Mouse (Mus musculus) forebrain, embryonic 10.5 days (tissue): ENCODE measurements around the gene Gm12185. TPM values are rescaled to one million over a fixed set of nuclear protein-coding genes. Genes with fewer than 3 reads are reported as not detected.
"Not testable (repeated sequence)": the region's sequence is repeated elsewhere in the genome, so short reads cannot be mapped to it uniquely, and the experiment has no call there.

Experiments used
- DNase-seq: peaks from one replicate; pipeline ENCODE4 v3.0.0-alpha.2; 2017; ENCODE audit warnings: low spot score; ENCODE audit errors: extremely low spot score
- H3K27ac ChIP-seq: fragments of 300-500 bp; sonication (generic); 2 replicates; pipeline ENCODE4 v1.5.1; 2016; ENCODE audit warnings: mild to moderate bottlenecking
- H3K27me3 ChIP-seq: fragments of 300-500 bp; sonication (generic); 2 replicates; pipeline ENCODE4 v1.6.1; 2016; ENCODE audit warnings: mild to moderate bottlenecking; ENCODE audit not compliant: poor library complexity, severe bottlenecking
- H3K36me3 ChIP-seq: fragments of 300-500 bp; sonication (generic); replicated peaks from 2 replicates; pipeline ENCODE4 v1.6.1; 2016; ENCODE audit warnings: mild to moderate bottlenecking, moderate library complexity
- H3K4me1 ChIP-seq: fragments of 300-500 bp; sonication (generic); 2 replicates; pipeline ENCODE4 v1.6.1; 2016
- H3K4me3 ChIP-seq: fragments of 300-500 bp; sonication (generic); 2 replicates; pipeline ENCODE4 v1.5.1; 2016; ENCODE audit warnings: mild to moderate bottlenecking, moderate library complexity
- H3K9me3 ChIP-seq: fragments of 300-500 bp; sonication (generic); 2 replicates; pipeline ENCODE4 v1.6.1; 2016; ENCODE audit warnings: mild to moderate bottlenecking, moderate library complexity
- WGBS: fragments of 180-500 bp; shearing (Covaris S2); methylation state at CpG from one replicate; pipeline ENCODE4 v1.1.7; 2016; 5-methylcytosine and 5-hydroxymethylcytosine counted together
- polyA plus RNA-seq: library from polyadenylated mRNA; unstranded; fragments of >200 nt; fragmentation: Nextera tagmentation; extraction: Ambion mirVana; gene quantifications from 2 replicates; pipeline ENCODE4 v1.2.1, GENCODE M21; 2016

Gm12185 gene
- polyA plus RNA-seq, 1 experiment from 2014 or later: not detected

DNA sequence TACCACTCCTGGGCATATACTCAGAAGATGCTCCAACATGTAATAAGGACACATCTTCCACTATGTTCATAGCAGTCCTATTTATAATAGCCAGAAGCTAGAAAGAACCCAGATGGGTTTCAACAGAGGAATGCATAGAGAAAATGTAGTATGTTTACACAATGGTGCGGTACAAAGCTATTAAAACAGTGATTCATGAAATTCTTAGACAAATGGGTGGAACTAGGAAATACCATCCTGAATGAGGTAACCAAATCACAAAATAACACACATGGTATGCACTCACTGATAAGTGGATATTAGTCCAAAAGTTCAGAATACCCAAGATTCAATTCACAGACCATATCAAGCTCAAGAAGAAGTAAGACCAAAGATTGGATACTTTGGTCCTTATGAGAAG is 17.3 kb downstream of the Gm12185 start:
- not testable (repeated sequence) for H3K27ac ChIP-seq, H3K4me1 ChIP-seq, H3K27me3 ChIP-seq, H3K36me3 ChIP-seq, DNase-seq, H3K9me3 ChIP-seq, H3K4me3 ChIP-seq
- WGBS: no CpG with 5 or more reads among the region's 1 CpGs

DNA sequence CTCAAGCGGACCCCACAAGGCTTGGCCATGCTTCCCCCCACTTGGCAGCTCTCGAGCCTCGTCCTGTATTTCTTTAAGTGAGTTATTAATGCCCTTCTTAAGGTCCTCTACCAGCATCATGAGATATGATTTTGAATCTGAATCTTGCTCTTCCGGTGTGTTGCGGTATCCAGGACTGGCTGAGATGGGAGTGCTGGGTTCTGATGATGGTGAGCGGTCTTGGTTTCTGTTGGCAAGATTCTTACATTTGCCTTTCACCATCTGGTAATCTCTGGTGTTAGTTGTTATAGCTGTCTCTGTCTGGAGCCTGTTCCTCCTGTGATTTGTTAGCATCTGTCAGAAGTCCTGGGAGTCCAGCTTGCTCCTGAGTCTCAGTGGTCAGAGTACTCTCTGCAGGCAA is 45.9 kb downstream of the Gm12185 start, which contains the start of gene Psme2b:
Psme2b (minus strand) TSS at position 101 of the 400 bp plus-strand sequence.
- H3K4me3 ChIP-seq, H3K36me3 ChIP-seq, H3K4me1 ChIP-seq, DNase-seq, H3K27me3 ChIP-seq, H3K27ac ChIP-seq, H3K9me3 ChIP-seq: not testable (repeated sequence)
- 93% methylated on average over 6 of the region's 6 CpGs for WGBS

DNA sequence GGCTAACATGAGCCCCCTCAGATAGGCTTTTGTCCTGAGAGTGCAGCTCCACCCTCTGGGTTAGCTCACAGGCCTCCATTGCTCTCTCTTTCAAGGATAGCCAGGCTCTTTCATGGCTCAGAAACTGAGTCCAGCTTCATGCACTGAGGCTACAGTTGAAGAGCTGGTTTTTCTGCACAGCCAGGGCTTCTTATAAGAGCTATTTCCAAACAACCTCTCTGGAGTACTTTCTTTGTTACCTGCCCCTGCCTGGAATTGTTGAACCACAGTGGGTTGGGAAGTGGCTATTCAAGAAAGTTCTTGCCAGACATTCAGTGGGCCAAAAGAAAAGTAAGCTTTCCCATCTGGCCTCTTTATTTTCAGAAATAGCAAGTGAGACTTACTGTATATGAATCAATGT is 52.7 kb downstream of the Gm12185 start:
- H3K4me1 ChIP-seq, H3K4me3 ChIP-seq, DNase-seq, H3K36me3 ChIP-seq, H3K9me3 ChIP-seq, H3K27me3 ChIP-seq, H3K27ac ChIP-seq: not testable (repeated sequence)

DNA sequence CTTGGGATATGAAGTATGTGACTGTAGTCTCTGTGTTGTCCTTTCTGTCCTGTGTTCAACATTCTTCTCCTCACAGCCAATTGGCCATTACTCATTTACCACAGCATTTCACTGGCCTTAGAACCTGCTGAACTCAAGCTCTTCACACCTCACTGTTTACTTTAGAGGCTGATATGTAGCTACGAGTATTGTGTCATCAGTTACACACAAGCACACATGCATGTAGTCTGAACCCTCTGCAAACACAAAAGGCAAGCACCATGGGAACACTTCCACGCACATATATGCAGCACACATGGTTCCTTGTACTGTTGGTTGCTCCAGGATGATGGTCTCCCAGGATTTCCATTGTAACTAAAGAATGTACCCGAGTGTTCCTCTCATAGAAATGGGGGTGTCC is 56.7 kb downstream of the Gm12185 start:
- H3K4me3 ChIP-seq, H3K4me1 ChIP-seq, DNase-seq, H3K27me3 ChIP-seq, H3K27ac ChIP-seq, H3K36me3 ChIP-seq, H3K9me3 ChIP-seq: not testable (repeated sequence)
- 100% methylated on average over 1 of the region's 3 CpGs for WGBS

DNA sequence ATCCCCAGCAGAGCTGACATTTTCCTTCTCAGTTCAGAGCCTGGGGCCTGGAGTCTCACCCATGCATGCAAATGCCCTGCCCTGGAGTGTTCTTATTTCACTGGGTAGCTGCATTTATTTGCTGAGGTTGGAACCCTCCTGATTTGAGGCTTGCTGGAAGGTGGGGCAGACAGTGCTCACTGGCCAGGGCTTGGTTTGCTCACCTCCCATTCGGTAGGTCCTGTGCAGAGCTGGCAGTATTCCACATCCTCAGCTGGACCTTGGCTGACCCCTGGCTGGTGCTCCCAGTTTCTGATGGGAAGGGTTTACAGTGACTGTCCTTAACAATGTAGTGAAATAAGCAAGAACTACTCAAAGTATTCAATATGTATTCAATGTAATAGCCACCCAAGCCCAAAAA is 58.1 kb downstream of the Gm12185 start:
- H3K27ac ChIP-seq, H3K36me3 ChIP-seq, H3K4me3 ChIP-seq, H3K4me1 ChIP-seq, H3K9me3 ChIP-seq, H3K27me3 ChIP-seq, DNase-seq: not testable (repeated sequence)
- 72% methylated on average over 1 of the region's 1 CpGs for WGBS

DNA sequence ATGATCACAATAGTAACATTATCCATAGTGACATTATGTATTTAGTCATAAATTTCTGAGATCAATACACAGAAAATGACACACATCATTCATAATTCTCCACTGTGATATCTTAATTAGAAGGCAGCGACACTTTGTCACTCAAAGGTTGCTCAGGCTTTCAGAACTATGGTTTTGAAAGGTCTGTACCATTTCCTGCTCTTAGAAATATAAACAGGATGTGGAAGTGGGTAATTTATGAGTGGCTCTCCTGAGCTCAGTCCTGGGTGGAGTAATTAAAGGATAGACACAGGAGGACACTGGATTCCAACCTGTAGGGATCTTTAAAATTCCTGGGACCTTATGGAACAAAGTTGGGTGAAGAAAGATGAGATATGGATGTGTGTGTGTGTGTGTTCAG is 58.6 kb downstream of the Gm12185 start:
- WGBS: 91% methylated on average over 1 of the region's 1 CpGs
- DNase-seq, H3K27me3 ChIP-seq, H3K36me3 ChIP-seq, H3K27ac ChIP-seq, H3K4me1 ChIP-seq, H3K9me3 ChIP-seq, H3K4me3 ChIP-seq: not testable (repeated sequence)

DNA sequence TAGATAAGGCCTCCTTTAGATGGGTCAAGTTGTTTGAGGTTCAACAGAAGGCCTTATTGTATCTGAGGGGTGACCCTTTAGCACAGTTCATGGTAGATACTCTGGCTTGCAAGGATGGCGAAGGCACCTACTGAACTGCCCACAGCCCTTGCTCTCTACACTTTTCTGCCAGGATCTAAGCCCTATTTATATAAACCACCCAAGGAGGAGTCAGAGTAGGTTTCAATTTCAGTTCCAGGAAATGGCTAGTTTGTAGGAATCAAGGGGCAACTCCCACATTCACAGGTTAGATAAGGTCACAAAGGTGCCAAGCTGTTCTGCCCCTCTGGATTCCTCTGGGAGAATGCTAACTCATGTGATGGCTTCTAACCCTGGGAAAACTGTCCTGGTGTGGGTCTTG is 64.0 kb downstream of the Gm12185 start:
- WGBS: 75% methylated on average over 1 of the region's 1 CpGs
- H3K27ac ChIP-seq: not testable (repeated sequence)

DNA sequence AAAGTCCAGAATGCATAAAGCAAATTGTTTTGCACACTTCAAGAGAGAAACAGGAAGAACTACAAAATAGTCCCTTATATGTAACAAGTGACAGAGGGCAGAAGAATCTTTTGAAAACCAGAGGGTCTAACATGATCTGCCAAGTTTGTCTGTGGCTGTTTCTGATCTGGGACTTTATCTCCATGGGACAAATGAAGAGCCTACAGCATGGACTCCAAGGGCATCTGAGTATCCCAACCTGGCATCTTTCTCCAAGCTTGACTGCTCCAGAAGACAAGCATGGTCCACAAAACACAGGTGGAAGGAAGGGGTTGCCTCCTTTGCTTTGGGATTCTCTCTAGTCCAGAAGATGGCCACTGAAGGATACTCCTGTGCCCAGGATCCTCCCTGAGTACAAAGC is 65.6 kb downstream of the Gm12185 start:
- not testable (repeated sequence) for H3K9me3 ChIP-seq, H3K27me3 ChIP-seq

More for the DNA sequence above, 64.0 kb downstream of the Gm12185 start:
- H3K36me3 ChIP-seq, H3K4me3 ChIP-seq, H3K9me3 ChIP-seq, H3K4me1 ChIP-seq, H3K27me3 ChIP-seq, DNase-seq: not testable (repeated sequence)

DNA sequence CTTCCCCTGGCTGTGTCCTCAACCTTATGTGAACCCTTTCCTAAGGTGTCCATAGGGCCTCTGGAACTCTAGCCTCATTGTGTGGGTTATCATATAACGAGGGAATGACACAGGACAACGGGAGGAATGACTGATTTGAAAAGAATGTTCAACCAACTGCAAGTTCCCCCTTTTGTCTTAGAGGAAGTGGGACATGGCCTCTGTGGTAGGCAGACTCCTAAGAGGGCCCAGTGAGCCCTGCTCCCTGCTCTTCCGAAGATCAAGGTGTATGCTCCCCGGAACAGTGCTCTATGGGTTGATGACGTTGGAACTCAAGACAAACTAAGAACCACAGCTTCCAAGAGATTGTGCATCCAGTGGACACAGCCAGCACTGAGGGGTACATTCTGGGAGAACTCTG is 68.2 kb downstream of the Gm12185 start:
- 86% methylated on average over 5 of the region's 5 CpGs for WGBS
- not testable (repeated sequence) for H3K27ac ChIP-seq, H3K4me3 ChIP-seq, H3K9me3 ChIP-seq, DNase-seq, H3K27me3 ChIP-seq, H3K4me1 ChIP-seq, H3K36me3 ChIP-seq

More for the DNA sequence above, 65.6 kb downstream of the Gm12185 start:
- DNase-seq, H3K4me1 ChIP-seq, H3K27ac ChIP-seq, H3K4me3 ChIP-seq, H3K36me3 ChIP-seq: not testable (repeated sequence)

DNA sequence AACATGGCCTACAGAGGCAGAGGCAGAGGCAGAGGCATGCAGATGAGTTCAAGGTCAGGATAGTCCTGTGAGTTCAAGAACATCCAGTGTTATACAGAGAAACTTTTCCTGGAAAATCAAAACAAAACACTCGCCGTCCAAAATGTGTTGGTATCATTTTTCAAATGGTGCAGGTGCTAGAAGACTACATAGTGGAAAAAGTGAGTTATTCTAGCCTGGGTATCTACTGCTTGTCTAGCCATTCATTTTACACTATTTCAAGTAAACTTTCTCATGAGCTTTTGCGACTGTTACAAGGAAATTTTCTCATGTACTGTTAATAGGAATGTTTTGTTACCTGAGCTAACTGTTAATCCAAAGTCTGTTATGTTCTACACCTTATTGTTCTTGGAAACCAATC is 73.6 kb downstream of the Gm12185 start:
- WGBS: 88% methylated on average over 3 of the region's 3 CpGs
- H3K9me3 ChIP-seq: no peaks in the 10 kb centered on the region
- H3K4me3 ChIP-seq: no peak overlapping the region

DNA sequence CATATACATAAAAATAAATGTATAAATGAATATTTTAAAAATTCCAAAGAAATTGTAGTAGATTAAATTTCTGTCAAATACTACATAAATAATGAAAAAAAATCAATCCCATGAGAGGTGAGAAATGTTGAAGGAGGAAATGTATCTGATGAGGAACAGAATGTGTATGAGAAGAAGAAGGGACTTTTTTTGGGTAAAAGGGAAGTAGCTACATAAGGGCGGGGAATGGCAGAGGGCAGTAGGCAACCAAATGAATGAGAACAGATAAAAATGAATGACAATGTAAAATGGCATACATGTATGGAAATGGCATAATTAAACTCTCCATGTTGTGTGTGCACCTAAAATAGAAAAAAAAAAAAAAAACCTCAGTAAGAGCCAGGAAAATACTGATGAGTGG is 78.4 kb downstream of the Gm12185 start:
- Histone ChIP-seq H3K27ac (no peak overlapping the region), H3K36me3 (no peaks in the 10 kb centered on the region), H3K9me3 (no peaks in the 10 kb centered on the region), H3K4me3 (no peak overlapping the region), H3K4me1 (no peaks in the 10 kb centered on the region), H3K27me3 (no peaks in the 10 kb centered on the region)
- DNase-seq: no peak
- WGBS: 96% methylated on average over 1 of the region's 1 CpGs

More for the DNA sequence above, 73.6 kb downstream of the Gm12185 start:
- Histone ChIP-seq H3K27ac (no peak overlapping the region), H3K4me1 (no peaks in the 10 kb centered on the region), H3K36me3 (no peaks in the 10 kb centered on the region), H3K27me3 (no peaks in the 10 kb centered on the region)
- no peak for DNase-seq

DNA sequence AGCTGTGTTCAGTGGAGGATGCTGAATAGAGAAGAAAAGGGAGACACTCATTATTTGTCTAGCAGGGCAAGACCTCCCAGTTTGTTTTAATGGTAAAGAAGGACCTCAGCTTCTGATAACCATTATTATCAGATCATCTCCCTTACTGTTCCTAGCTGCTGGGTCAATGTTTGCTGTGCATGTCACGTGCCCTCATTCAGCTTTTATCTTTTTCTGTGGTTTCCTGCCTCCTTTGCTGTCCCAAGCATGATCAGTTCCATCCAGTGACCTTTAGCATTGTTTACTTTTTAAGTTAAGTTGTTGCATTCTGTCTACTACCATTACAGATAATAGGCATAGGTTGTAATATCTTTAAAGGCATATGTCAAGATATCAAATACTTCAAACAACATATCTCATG is 83.6 kb downstream of the Gm12185 start:
- WGBS: 79% methylated on average over 1 of the region's 1 CpGs

DNA sequence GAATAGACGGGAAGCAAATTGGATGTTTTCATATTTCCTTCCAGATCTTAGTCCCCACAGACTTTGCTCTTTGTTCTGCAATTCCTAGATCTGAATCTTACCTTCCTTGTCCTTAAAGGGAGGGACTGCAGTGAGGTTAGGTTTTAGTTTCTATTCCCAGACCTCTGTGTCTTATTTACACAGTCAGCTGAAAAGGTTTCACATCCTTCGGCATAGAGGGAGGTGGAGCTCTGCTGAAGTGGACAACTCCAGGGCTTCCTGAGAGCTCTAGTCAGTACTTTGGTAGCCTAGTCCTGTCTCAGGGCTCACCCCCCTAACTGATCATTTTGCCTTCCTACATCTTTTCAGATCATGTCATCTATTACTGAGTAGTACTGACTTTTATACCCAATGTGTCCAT is 90.0 kb downstream of the Gm12185 start, which contains the start of gene Gm5431:
Gm5431 (minus strand) TSS at position 194 of the 400 bp plus-strand sequence.
- WGBS: 70% methylated on average over 2 of the region's 2 CpGs
- Histone ChIP-seq H3K27me3 (no peaks in the 10 kb centered on the region), H3K27ac (no peak within 1 kb of the TSS), H3K9me3 (no peaks in the 10 kb centered on the region), H3K36me3 (no peaks in the 10 kb centered on the region), H3K4me3 (no peak within 1 kb of the TSS), H3K4me1 (no peaks in the 10 kb centered on the region)
- no peak for DNase-seq

More for the DNA sequence above, 83.6 kb downstream of the Gm12185 start:
- no peaks in the 10 kb centered on the region for H3K4me1 ChIP-seq
- H3K36me3 ChIP-seq: no peaks in the 10 kb centered on the region
- no peak overlapping the region for H3K4me3 ChIP-seq
- H3K27ac ChIP-seq: no peak overlapping the region
- no peak for DNase-seq
- H3K9me3 ChIP-seq: no peaks in the 10 kb centered on the region
- H3K27me3 ChIP-seq: no peaks in the 10 kb centered on the region

DNA sequence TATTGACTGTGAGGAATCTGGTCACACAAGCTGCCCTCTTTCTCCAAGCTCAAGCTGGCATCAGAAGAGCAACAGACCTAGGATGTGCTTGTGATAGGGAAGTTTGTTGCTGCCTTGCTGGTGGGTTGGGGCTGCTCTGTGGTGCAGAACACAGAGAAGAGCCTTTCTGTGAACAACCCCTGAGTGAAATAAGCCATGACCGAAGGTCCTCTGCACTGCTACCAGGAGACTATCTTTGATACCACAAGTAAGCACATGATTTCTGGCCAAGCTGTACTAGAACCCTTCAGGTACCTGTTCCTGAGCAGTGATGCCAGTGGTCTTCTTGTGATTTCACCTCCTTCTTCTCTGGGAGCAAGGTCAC is 90.5 kb downstream of the Gm12185 start:
- not testable (repeated sequence) for H3K27me3 ChIP-seq, H3K36me3 ChIP-seq, H3K4me1 ChIP-seq, DNase-seq, H3K27ac ChIP-seq, H3K9me3 ChIP-seq, H3K4me3 ChIP-seq
- 84% methylated on average over 1 of the region's 1 CpGs for WGBS
